Mouse (Mus musculus): ENCODE results near the gene Arhgap25.
A peak's percentile ranks its signal among the peaks of the same experiment; 100 is the strongest.
"Not testable (repeated sequence)": the region's sequence is repeated elsewhere in the genome, so short reads cannot be mapped to it uniquely, and the experiment has no call there.

The Arhgap25 gene

GRCm38 (mm10) chr6:87502411-87502810 lies 30.6 kb downstream of the Arhgap25 start:
- no peak for DNase-seq

DNA sequence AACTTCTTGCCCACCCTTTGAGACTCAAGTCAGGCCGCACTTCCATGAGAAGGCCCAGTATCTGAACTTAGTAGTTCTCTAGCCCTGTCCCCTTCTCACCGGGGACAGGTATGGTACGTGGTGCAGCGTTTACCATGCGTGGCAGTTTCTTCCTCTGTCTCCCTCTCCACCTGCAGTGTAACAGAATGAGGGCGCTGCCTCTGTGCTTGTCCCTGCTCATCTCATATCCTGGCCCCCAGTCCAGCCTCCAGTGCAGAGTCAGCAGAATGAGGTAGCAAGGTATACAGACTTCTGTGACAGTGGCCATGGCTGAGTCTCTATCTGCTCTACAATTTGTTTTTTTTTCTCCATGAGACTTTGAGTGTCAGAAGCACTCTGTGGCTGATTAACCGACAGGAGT lies 32.4 kb downstream of the Arhgap25 start:
- no peak for DNase-seq

- DNase-seq, result no peak
Measured at GRCm38 (mm10) chr6:87499791-87500190, 33.3 kb downstream of the Arhgap25 start.

GRCm38 (mm10) chr6:87496143-87496542 lies 36.9 kb downstream of the Arhgap25 start:
- DNase-seq, result no peak

DNA sequence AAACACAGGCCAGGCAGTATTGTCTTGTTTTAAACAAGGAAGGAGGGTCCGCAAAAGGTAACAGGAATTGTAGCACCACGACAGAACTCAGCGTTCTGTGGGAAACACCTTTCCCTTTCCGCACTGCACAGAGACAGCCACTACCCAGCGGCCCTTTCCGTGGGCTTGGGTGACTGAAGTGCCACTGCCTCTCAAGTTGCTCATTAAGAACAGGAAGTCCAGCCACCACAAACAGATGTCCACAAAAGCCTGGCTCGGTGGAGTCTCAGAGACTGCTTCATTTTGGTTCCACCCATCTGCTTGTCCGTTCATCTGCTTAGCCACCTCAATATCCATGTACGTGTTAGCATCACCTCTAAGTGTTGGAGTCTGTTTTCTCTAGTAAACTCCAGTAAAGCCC lies 38.7 kb downstream of the Arhgap25 start:
- DNase-seq, result no peak

DNA sequence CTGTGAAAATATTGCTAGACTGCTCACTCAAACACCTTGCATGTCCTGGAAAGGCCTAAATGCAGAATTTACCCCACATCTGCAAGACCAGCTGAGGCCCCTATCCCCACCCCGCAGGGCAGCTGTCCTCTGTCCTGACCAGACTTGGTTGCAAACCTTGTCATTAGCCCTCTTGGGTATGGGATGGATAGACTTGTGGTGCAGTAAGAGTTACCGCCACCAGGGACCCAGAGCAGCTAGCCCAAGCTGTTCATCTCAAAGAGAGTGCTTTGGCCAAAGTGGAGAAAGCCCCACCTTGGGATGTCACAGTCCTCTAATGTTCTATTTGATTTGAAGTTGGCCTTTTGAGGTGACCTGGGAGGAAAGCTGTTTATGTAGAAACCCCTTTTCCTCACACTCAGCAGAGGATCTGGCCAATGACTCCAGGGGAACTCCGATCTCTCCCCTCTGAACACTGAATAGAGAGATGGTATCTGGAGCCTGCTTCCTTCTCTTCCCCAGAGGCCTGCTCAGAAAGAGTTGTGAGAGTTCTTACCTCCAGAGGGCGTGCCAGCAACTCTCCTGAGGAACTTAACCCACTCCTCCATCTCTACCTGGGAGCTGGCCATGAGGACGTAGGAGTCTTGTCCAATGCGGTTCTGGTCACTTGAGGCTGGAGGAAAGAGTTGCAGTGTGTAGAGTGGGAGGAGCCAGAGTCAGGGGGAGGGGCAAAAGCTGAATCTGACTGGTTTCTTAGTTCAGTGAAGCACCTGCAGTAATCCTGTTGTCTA lies 45.2 kb downstream of the Arhgap25 start:
- DNase-seq, result no peak

- no peak for DNase-seq
Measured at GRCm38 (mm10) chr6:87484806-87485205, 48.3 kb downstream of the Arhgap25 start.

DNA sequence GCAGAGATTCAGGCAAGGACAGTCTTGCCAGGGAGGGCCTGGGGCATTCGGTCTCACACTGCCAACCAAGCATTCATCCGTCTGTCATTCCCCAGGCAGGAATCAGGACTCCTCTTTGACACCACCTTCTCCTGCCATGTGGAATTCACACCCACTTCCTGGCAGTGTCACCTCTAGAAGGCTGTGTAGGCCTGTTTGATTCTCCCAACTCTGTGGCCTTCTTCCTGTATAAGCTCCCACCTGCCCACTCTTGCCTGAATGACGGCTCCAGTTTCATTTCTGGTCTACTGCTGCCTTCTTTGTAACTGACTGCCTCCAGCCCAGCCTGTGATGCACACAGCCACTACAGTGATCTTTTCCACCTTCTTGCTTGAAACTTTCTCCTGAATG lies 49.2 kb downstream of the Arhgap25 start:
- DNase-seq, result no peak

DNA sequence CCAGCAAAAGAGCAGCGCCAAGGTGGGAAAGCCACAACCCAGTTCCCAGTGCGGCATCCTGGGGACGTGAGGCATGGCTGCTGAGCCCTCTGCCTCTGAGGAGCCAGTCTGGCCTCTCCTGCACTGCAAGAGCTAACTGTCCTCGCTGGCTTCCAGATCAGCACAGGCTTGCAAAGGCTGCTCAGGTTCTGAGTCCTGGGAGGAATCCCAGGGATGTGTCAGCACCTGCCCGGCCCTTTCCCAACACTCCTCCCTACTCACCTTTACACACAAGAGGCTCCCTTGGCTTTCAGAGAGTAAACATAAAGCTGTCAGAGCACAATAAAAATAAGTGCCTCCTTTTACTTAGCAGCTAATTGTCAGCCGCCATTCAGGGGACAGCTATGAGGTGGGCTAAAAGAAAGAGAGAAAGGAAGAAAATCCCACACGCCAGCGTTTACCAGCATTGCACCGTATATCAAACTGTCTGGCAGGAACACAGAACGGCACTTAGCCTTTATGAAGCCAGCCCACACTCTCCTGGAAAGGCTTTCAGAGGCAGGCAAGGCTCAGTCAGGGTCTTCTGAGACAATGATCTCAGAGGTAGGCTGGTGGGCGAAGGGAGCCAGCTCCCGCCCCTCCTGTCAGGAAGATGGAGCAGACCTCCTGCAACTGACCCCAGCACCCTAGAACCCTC lies 49.7 kb downstream of the Arhgap25 start:
- no peak for DNase-seq

DNA sequence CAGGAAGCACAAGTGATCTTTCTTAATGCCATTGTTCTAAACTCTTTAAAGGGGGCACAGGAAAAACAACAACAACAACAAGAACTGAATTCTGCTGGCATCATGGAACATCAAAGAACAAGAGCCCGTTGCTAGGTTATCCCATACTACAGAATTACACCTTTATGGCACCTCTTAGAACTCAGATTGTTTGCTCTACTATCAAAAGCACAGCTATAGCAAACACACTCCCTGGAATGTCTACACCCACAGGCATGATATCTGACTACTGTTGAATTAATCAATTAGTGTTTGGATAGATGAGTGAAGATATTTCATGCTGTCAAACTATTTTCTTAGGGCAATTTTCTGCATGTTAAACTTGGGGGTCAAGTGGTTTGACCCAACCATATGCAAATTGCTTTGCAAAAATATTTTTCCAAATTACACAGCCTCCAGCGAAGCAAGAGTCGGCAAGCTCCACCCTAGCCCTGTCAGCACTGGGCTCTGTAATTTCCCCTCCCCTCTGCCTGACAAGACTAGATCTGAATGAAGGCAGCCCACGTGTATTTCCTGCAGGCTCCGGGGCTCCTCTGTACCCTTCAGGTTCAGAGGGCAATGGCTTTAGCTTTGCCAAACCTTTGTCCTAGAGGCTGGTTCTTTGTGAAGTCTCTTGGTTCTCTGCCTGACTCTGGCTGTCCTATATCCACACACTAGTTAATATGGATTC lies 53.6 kb downstream of the Arhgap25 start:
- no peak for DNase-seq

- no peak for DNase-seq
Measured at GRCm38 (mm10) chr6:87478847-87479246, 54.2 kb downstream of the Arhgap25 start.

GRCm38 (mm10) chr6:87475223-87475622 lies 57.8 kb downstream of the Arhgap25 start:
- DNase-seq, result no peak

DNA sequence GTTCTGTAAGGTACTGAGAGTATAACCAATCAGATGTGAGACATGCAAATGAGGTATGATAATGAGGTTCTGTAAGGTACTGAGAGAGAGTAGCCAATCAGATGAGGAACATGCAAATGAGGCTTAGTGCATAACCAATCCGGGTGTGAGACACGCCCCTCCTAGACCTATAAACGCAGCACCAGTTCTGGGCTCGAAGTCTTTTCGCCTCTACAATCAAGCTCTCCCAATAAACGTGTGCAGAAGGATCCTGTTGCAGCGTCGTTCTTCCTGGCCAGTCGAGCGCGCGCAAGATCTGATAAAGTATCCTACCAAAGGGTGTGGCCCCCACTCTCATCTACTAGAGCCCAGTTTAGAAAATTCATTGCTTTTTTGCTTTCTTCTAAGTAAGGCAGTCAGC lies 63.0 kb downstream of the Arhgap25 start:
- not testable (repeated sequence) for DNase-seq

- DNase-seq, result no peak
Measured at GRCm38 (mm10) chr6:87468372-87468771, 64.7 kb downstream of the Arhgap25 start.

GRCm38 (mm10) chr6:87467373-87467772 lies 65.7 kb downstream of the Arhgap25 start:
- no peak for DNase-seq

DNA sequence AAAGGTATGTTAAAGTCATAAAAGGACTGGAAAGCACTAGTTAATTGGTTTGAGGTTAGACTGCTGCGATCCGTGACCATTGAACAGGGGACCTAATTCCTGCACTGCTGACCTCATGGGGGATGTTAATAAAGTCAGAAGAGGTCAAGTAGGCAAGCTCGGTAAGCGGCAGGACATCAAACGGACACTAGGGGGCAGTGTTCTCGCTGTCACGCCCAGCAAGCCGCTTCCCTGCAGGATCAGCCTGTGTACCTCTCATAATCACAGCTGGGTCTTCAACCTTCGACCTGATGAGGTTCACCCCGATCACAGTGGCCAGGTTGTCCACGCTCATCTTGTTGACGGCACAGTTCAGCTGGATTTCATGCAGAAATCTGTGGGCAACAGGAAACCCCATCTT lies 66.8 kb downstream of the Arhgap25 start:
- peak; percentile 8 for DNase-seq

DNA sequence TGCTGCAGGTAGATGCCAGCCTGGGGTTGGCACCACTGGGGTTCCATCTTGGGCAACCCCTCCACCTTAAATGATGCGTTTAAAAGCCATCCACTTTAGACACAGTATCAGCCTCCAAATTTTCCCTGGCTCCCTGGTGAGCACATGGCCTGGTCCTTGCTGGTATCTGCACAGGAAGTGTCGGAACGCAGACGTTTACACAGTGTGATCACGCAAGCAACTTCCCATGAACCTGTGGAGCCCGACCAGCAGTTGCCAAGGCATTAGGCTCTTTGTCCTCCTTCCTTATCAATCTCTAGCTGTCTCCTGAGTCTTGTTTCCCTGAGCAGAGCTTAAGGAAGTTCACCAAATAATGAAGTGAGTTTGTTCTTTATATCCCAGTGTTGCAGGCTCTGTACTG lies 77.6 kb downstream of the Arhgap25 start:
- no peak for DNase-seq

- DNase-seq, result no peak
Measured at GRCm38 (mm10) chr6:87451771-87452170, 81.3 kb downstream of the Arhgap25 start.

- DNase-seq, result no peak
Measured at GRCm38 (mm10) chr6:87451016-87451415, 82.0 kb downstream of the Arhgap25 start.

DNA sequence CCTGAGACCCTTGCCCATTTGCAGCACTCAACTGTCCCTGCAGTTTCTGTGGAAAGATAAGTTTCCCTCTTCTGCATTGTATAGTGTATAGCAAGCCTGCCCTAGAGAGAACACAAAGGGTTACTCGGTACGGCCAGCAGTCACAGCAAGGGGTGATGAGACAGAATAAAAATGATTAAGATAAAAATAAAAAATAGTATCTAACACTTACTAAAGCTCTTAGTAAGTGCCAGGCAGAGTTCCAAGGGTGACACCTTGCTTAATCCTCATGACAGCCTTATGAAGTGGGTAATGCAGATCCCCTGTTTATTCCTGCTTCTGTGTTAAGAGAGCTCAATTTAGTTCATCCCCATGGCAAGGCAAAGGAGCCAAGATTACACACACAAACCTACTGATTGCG lies 83.5 kb downstream of the Arhgap25 start:
- no peak for DNase-seq

GRCm38 (mm10) chr6:87447217-87447616 lies 85.8 kb downstream of the Arhgap25 start:
- DNase-seq, result no peak

DNA sequence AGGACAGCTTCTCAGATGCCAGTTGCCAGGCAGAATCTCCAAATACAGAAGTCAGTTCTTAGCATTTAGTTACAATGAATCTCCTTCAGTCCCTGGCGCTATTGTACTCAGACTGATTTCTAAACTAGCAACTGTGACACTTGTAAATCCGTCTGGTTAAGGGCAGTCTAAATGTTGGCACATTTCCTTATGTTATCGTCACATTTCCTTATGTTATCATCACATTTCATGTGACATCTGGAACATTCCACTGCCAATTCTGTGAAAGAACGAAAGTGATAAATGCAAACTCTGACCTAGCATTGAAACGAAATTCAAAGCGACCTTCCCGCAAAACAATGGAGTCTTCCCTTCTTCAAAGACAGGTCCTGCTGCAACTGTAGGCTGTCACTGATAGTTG lies 87.8 kb downstream of the Arhgap25 start:
- no peak for DNase-seq

GRCm38 (mm10) chr6:87443253-87443652 lies 89.8 kb downstream of the Arhgap25 start:
- no peak for DNase-seq

- no peak for DNase-seq
Measured at GRCm38 (mm10) chr6:87436745-87437144, 96.3 kb downstream of the Arhgap25 start.
